Mouse (Mus musculus) liver, adult 2 months (tissue): ENCODE data around the gene Fermt3. TPM values are rescaled to one million over a fixed set of nuclear protein-coding genes. Genes with fewer than 3 reads are reported as not detected.

Experiments used
- DNase-seq: peaks from one replicate; pipeline ENCODE4 v3.0.0-alpha.2; 2011; ENCODE audit warnings: low read depth, low spot score; ENCODE audit errors: extremely low read depth
- H3K27ac ChIP-seq: fragments of 200-500 bp; replicated peaks from 2 replicates; pipeline ENCODE4 v1.5.1; 2012; ENCODE audit warnings: low read depth, mild to moderate bottlenecking, control low read depth, inconsistent platforms, low read length; ENCODE audit not compliant: insufficient read depth
- H3K27me3 ChIP-seq: fragments of 200-500 bp; 2 replicates; pipeline ENCODE4 v1.6.1; 2012; ENCODE audit warnings: mild to moderate bottlenecking, moderate library complexity, low read length, inconsistent platforms; ENCODE audit not compliant: control insufficient read depth, insufficient read depth
- H3K36me3 ChIP-seq: fragments of 200-500 bp; 2 replicates; pipeline ENCODE4 v1.6.1; 2012; ENCODE audit warnings: low read length, inconsistent platforms; ENCODE audit not compliant: control insufficient read depth, insufficient read depth
- H3K4me1 ChIP-seq: fragments of 200-500 bp; 2 replicates; pipeline ENCODE4 v1.6.1; 2011; ENCODE audit warnings: low read length; ENCODE audit not compliant: control insufficient read depth, insufficient read depth
- H3K4me3 ChIP-seq: fragments of 200-500 bp; 2 replicates; pipeline ENCODE4 v1.5.1; 2011; ENCODE audit warnings: low read depth, mild to moderate bottlenecking, control low read depth, low read length, moderate library complexity; ENCODE audit not compliant: insufficient read depth
- H3K79me2 ChIP-seq: fragments of 200-500 bp; 2 replicates; pipeline ENCODE4 v1.6.1; 2012; ENCODE audit warnings: inconsistent platforms, mild to moderate bottlenecking, low read length, moderate library complexity; ENCODE audit not compliant: control insufficient read depth, insufficient read depth
- H3K9ac ChIP-seq: fragments of 200-500 bp; 2 replicates; pipeline ENCODE4 v1.6.1; 2012; ENCODE audit warnings: low read depth, mild to moderate bottlenecking, control low read depth, inconsistent platforms, low read length
- CTCF ChIP-seq: fragments of 200-500 bp; IDR thresholded peaks from 2 replicates; pipeline ENCODE4 v1.5.1; 2011; ENCODE audit warnings: low read depth, low read length, control low read depth
- POLR2A ChIP-seq: fragments of 200-500 bp; IDR thresholded peaks from 2 replicates; pipeline ENCODE4 v1.6.1; 2011; ENCODE audit warnings: low read length, control low read depth; ENCODE audit not compliant: insufficient read depth; ENCODE audit errors: extremely low read depth
- WGBS: fragments of 180-500 bp; shearing (Covaris S2); methylation state at CpG from one replicate; pipeline ENCODE4 v1.1.7; 2018; 5-methylcytosine and 5-hydroxymethylcytosine counted together
- polyA plus RNA-seq: library from polyadenylated mRNA; depleted of rRNA; stranded (reverse); fragments of >200 nt; gene quantifications from 2 replicates; pipeline ENCODE4 v1.2.3, GENCODE M21; 2012
- total RNA-seq: library from RNA; depleted of rRNA; stranded (reverse); fragments of >200 nt; gene quantifications from 2 replicates; pipeline ENCODE4 v1.2.3, GENCODE M21; 2014

Gene Fermt3
- total and polyA plus RNA-seq, 2 experiments, result 3.1 to 6.3 TPM

DNA sequence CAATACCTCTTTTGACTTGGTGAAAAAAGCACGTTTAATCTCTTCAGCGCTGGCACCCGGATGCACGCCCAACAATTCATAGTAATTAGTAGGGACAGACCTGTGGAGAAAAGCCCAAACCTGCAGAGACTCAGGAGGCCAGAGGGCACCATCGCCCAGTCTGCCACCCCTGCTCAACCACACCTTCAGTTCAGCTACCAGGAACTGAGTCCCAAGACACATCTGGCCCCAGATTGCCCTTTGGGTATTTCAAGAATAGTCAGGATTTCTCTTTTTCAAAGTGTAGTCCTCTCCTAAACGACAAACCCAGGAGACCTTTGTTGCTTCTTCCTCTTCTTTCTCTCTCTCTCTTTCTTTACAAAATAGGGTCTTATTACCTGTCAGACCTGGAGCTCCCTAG is 28.6 kb downstream of the Fermt3 start:
- no peaks in the 10 kb centered on the region for H3K79me2 ChIP-seq
- H3K27me3 ChIP-seq, result no peaks in the 10 kb centered on the region
- no peak for DNase-seq
- no peak overlapping the region for H3K4me3 ChIP-seq
- 93% methylated on average over 6 of the region's 6 CpGs for WGBS
- no peak overlapping the region for H3K9ac ChIP-seq
- peaks cover 10% of the 10 kb centered on the region for H3K4me1 ChIP-seq
- H3K27ac ChIP-seq, result no peak overlapping the region
- H3K36me3 ChIP-seq, result no peaks in the 10 kb centered on the region
- no peak for TF ChIP-seq POLR2A
- TF ChIP-seq CTCF, result no peak

GRCm38 (mm10) chr19:6989251-6989650 is 30.0 kb downstream of the Fermt3 start:
- no peaks in the 10 kb centered on the region for H3K36me3 ChIP-seq
- H3K27me3 ChIP-seq, result no peaks in the 10 kb centered on the region
- peaks cover 5% of the 10 kb centered on the region; the same call in 1 of the 2 replicates for H3K4me1 ChIP-seq
- TF ChIP-seq CTCF, result no peak
- no peak for TF ChIP-seq POLR2A
- no peak overlapping the region for H3K9ac ChIP-seq
- H3K4me3 ChIP-seq, result no peak overlapping the region
- no peaks in the 10 kb centered on the region for H3K79me2 ChIP-seq
- H3K27ac ChIP-seq, result no peak overlapping the region
- 93% methylated on average over 8 of the region's 8 CpGs for WGBS
- DNase-seq, result no peak

- no peaks in the 10 kb centered on the region for H3K79me2 ChIP-seq
- H3K4me3 ChIP-seq, result peak overlapping the region; percentile 89
- H3K4me1 ChIP-seq, result peaks cover 5% of the 10 kb centered on the region; the same call in 1 of the 2 replicates
- TF ChIP-seq POLR2A, result no peak
- no peak for TF ChIP-seq CTCF
- H3K27ac ChIP-seq, result 0 out of 2 replicates have a peak overlapping the region, but pooled peaks have one; percentile 38
- H3K9ac ChIP-seq, result peak overlapping the region; percentile 98
- 8% methylated on average over 8 of the region's 8 CpGs for WGBS
- no peak for DNase-seq
- H3K36me3 ChIP-seq, result no peaks in the 10 kb centered on the region
- H3K27me3 ChIP-seq, result no peaks in the 10 kb centered on the region
Measured at GRCm38 (mm10) chr19:6987904-6988285, 31.4 kb downstream of the Fermt3 start.

DNA sequence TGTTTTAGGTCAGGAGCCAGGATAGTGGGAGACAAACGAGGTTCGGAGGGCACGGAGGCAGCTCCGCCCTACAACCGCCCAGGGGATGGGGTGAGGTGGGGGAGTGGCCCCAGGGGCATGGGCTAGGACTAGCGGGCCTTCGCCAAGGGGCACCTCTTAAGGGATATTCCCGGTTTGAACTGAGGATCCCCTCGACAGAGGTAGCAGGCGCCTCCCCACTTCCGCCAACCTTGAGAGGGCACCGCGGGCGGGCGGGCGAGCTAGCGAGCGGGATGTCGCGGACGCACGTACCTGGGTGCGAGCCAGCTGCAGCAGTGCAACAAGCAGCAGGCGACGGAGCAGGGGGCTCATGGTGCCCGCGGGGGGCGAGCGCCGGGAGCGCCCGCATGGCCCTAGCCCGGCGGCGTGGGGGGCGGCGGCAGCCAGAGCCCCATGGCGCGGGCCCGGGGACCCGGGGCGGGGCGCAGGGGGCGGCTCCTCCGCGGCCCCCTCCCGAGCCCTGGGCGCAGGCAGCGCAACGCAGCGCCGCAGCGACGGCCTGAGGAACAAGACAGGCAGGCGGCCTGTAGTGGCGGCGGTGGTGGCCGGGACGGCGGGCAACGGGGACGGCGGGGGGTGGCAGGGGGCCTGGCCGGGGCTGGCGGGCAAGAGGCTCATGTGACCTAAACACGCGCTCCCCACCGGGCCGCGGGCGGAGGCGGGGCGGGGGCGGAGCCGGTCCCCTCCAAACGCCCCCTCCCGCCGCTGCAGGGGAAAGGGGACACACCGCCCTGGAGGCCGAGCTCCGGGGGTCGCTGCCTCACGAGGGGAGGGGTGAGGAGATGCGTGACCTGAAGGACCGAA is 32.0 kb downstream of the Fermt3 start, which contains the start of gene Vegfb:
Gene Vegfb, minus strand, starts transcription at position 591 of the 843 bp plus-strand sequence.
- H3K27ac ChIP-seq, result peak within 1 kb of the TSS; percentile 89
- peak within 1 kb of the TSS; percentile 98 for H3K9ac ChIP-seq
- DNase-seq, result peak; percentile 48
- H3K36me3 ChIP-seq, result no peaks in the 10 kb centered on the region
- H3K4me3 ChIP-seq, result peak within 1 kb of the TSS; percentile 89
- H3K27me3 ChIP-seq, result no peaks in the 10 kb centered on the region
- TF ChIP-seq CTCF (no peak), POLR2A (0 out of 2 replicates have a peak, but pooled peaks have one; percentile 22)
- peaks cover 5% of the 10 kb centered on the region; the same call in 1 of the 2 replicates for H3K4me1 ChIP-seq
- H3K79me2 ChIP-seq, result no peaks in the 10 kb centered on the region
- WGBS, result under 1% methylated on average over 80 of the region's 85 CpGs

DNA sequence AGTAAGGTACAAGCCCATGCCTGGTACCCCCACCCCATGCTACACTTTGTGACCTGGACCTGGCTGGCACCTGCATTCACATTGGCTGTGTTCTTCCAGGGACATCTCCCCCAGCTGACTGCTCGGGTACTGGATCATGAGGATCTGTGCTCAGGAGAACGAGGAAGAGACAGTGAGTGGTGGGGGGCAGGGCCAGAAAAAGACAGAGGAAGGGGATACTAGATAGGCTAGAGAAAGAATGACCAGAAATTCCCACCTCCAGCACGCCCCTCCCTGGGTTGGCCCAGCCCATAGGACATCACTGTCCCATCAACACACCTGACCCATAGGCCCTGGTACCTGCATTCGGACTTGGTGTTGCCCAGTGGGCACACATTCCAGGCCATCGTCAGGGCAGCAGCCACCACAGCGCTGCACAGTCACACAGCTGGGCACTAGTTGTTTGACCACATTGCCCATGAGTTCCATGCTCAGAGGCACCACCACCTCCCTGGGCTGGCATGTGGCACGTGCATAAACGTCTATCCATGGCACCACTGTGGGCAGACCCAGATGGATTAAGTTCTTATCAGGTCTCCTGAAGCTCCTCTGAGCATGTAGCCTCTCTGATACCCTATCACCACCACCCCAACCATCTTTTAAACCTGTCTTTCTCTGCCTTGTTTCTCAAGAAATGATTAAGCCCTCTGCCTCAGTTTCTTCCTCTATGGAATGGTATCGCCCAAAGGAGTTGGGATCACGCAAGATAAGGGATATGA is 33.1 kb downstream of the Fermt3 start:
- no peaks in the 10 kb centered on the region for H3K79me2 ChIP-seq
- 87% methylated on average over 10 of the region's 10 CpGs for WGBS
- no peaks in the 10 kb centered on the region for H3K36me3 ChIP-seq
- no peaks in the 10 kb centered on the region for H3K27me3 ChIP-seq
- no peak overlapping the region for H3K27ac ChIP-seq
- no peak for DNase-seq
- H3K9ac ChIP-seq, result no peak overlapping the region
- H3K4me1 ChIP-seq, result peaks cover 7% of the 10 kb centered on the region
- no peak overlapping the region for H3K4me3 ChIP-seq
- no peak for TF ChIP-seq POLR2A
- TF ChIP-seq CTCF, result no peak
